Mouse (Mus musculus) embryonic fibroblast, embryonic 13.5 days (primary cell): Measurements from ENCODE around the gene Zbtb38. TPM values are rescaled to one million over a fixed set of nuclear protein-coding genes. Genes with fewer than 3 reads are reported as not detected.

Experiments used
- H3K27ac ChIP-seq: 2 replicates; pipeline ENCODE4 v1.5.1; 2012; ENCODE audit warnings: low read length, control low read depth, inconsistent platforms; ENCODE audit not compliant: insufficient read depth
- H3K4me1 ChIP-seq: 2 replicates; pipeline ENCODE4 v1.6.1; 2011; ENCODE audit warnings: low read length; ENCODE audit not compliant: control insufficient read depth, insufficient read depth
- H3K4me3 ChIP-seq: 2 replicates; pipeline ENCODE4 v1.5.1; 2011; ENCODE audit warnings: mild to moderate bottlenecking, control low read depth, low read length; ENCODE audit not compliant: insufficient read depth
- CTCF ChIP-seq: IDR thresholded peaks from 2 replicates; pipeline ENCODE4 v1.5.1; 2011; ENCODE audit warnings: mild to moderate bottlenecking, control low read depth, low read length, moderate library complexity, borderline replicate concordance; ENCODE audit not compliant: insufficient read depth
- POLR2A ChIP-seq: IDR thresholded peaks from 2 replicates; pipeline ENCODE4 v1.6.1; 2011; ENCODE audit warnings: low read depth, mild to moderate bottlenecking, control low read depth, low read length, moderate library complexity
- polyA plus RNA-seq: library from polyadenylated mRNA; stranded (reverse); fragments of >200 nt; gene quantifications from 2 replicates; pipeline ENCODE4 v1.2.4, GENCODE M21; 2011; ENCODE audit warnings: low read depth; ENCODE audit not compliant: missing spikeins, insufficient read length

Zbtb38 gene
- polyA plus RNA-seq, 1 experiment: 33.6 TPM

DNA sequence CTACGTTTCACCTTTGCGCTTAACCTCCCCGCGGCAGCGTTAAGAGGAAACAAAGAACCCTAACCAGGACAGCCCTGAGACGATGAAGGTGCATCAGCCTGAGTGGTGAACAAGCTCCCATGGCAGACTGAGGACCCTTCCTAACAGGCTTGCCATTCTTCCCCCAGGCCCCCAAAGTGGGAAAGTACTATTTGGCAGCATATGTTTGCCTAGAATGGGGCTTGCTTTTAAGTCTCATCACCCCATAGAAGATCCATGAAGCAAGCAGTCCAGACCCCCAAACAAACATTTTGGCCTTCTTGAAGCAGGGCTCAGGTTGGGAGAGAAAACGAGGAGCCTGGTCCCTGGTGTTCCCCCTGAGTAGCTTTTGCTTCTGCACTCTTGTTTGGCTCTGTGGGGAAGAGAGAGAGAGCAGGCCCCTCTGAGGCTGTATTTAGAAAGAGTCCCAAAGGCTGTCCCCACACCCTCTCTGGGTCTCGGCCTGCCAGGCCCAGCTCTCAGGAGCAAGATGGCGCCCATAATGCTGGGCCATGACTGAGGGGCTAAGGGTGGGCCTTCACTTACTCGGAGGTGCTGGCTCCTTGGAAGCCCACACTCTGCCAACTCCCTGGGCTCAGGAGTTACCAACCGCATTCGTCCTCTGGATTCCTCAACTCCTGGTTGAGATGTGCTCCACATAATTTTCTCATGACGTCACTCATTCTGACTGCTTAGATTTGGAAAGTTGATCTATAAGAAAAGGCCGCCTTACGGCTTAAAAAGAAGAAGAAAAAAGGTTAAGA lies 619 bp downstream of the Zbtb38 start:
- no peak for TF ChIP-seq CTCF
- no peak for TF ChIP-seq POLR2A
- Histone ChIP-seq H3K4me3 (peak overlapping the region; percentile 2; the same call in 1 of the 2 replicates), H3K4me1 (peaks cover 7% of the 10 kb centered on the region), H3K27ac (peak overlapping the region; percentile 62)

DNA sequence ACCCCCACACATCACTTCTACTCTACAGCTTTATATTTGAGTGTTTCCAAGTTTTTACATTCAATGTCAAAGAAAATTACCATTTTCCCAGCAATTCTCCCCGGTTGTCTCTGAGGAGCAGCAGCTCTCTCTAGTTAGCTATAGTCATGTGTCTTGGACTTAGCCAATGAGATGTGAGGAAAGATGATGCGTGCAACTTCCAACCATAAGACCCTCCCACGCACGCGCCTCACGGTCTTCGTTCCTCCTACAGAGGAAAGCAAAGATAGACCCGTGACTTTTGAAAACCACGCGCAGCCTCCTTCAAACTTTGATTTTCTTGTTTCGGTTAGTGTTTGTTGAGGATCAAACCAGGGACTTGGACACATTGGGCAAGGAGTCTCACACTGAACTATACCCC lies 2.0 kb downstream of the Zbtb38 start:
- Histone ChIP-seq H3K27ac (no peak overlapping the region), H3K4me1 (peaks cover 7% of the 10 kb centered on the region), H3K4me3 (no peak overlapping the region)
- TF ChIP-seq CTCF (no peak), POLR2A (no peak)

DNA sequence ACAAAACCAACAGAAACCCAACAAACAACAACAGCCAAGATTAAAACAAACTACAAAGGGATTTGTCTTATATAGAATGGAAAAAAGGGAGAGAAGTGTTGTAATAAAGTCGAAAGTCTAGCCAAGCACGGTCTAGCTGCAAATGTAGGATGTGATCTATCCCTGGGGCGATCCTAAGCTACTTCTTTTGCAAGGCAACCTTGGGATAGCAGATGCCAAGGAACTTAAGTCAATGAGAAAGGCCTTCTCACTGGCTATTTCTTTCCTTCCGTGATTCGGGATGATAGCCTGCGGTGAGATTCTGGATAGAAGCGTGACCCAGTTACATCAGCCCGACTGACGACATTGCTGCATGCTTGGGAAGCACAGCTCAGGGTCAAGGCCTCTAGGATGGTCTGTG lies 6.1 kb downstream of the Zbtb38 start:
- TF ChIP-seq CTCF (no peak), POLR2A (no peak)
- H3K4me1 ChIP-seq: no peaks in the 10 kb centered on the region; the same call in 1 of the 2 replicates
- H3K27ac ChIP-seq: no peak overlapping the region
- no peak overlapping the region for H3K4me3 ChIP-seq

DNA sequence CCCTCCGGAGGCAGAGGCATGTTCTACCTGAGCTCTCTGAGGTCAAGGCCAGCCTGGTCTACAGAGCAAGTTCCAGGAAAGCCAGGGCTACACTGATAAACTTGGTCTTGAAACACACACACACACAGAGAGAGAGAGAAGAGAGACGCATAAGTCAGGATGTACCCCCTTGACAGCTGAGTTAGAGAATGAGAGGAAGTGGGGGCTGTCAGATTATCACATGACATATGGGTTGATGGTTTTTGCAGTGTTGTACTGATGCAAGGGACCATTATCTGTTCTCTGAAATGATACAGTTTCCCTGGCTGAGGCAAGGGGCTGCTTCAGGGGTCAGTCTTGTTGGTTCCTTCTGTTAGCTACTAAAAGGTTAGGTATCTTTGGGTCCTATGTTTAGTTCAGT lies 7.7 kb downstream of the Zbtb38 start:
- Histone ChIP-seq H3K4me3 (no peak overlapping the region), H3K27ac (no peak overlapping the region), H3K4me1 (no peaks in the 10 kb centered on the region; the same call in 1 of the 2 replicates)
- TF ChIP-seq POLR2A (no peak), CTCF (no peak)

DNA sequence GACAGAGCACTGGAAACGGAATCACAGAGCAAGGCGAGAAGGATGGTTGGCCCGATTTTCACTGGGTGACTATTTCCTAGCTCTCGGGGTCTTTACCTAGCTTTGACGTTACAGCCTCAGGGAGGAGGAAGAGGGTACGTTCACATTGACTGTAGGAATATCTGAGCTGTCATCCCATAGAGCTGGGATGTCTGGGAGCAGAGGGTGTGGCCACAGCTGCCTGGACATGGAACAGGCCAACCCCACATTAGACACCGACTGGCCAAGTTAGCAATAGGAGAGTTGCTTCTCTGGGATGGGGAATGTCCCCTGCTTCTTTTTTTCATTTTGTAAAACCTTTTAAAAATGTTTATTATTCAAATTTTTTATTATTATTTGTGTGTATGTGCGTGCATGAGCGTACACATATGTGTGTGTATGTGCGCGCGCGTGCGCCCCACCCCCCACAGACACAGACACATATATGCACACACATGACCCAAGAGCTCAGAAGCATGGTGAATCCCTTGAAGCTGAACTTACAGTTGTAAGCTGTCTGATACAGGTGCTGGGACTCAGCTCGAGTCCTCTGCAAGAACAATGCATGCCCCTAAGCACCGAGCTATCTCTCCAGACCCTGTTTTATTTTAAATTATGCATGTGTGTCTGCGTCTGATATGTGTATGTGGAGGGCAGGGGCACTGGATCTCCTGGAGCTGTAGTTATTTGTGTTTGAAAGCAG lies 11.1 kb downstream of the Zbtb38 start:
- no peak for TF ChIP-seq CTCF
- no peak for TF ChIP-seq POLR2A
- no peaks in the 10 kb centered on the region for H3K4me1 ChIP-seq
- peak overlapping the region; percentile 87 for H3K27ac ChIP-seq

DNA sequence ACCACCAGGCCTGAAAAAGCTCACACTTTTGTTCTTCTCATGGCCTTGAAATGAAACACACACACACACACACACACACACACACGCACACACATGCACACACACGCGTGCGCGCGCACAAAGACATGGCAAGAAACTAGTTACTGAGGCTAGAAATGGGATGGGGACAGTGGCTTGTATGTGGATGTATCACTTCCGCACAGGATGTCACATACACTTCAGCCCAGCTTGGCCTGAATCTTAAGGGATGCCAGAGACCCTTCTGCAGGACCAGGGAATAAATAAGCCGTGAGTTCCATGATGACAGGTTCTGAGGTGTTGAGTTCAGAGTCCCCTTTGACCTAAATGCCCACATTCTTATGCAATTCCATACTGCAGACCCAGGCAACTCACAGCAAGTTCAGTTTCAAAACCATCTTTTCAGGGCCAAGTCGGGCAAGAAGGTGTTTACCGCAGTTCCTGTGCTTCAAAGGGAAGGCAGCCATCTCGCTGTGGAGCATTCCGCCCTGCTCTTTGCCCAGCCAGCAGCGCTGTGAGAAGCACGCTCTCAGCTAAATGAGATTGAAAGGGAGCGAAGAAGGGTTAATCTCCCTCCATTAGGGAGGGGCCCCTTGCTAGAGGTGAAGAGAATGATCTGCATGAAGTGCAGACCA lies 11.8 kb downstream of the Zbtb38 start:
- Histone ChIP-seq H3K27ac (peak overlapping the region; percentile 87), H3K4me3 (no peak overlapping the region), H3K4me1 (no peaks in the 10 kb centered on the region)
- TF ChIP-seq POLR2A: no peak
- no peak for TF ChIP-seq CTCF

More for the DNA sequence above, 11.1 kb downstream of the Zbtb38 start:
- no peak overlapping the region for H3K4me3 ChIP-seq

DNA sequence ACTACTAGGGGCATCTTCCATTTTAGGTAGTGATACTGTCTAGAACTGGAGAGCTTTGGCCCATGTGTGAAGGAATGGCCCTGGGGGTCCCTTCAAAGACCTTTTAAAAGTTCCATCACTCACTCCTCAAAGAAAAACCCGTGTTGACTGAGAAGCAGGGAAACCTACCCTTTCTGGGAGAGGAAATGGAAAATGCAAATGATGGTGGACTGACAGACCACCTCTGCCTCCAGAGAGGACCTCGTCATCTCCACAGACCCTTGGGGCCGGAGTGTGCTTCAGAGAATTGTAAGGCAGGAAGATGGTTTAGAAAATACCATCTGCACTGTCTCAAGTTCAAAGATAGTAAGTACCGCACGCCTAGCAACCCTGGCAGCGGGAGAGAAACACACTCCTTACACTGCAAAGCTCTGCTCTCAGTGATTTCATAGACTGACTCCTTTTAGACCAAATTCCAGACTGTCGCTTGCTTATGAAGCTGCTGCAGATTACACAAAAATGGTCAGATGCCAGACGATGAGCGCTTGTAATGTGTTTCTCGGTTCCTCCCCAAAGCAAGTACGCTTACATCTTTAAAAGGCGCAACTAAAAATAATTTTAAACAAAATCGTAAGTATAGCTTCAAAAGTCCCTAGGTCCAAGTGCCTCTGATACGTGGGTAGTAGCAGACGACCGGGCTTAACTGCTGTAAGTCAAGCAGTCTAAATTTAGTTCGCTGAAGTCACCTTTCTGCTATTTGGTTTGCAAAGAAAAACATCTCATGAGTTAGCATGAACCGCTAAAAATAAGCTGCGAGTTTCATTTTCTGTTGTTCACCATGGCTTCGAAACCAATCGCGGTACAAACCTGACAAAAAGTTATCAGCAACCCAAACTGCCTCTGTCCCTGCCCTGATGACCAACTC lies 12.6 kb downstream of the Zbtb38 start:
- H3K27ac ChIP-seq: peak overlapping the region; percentile 87

DNA sequence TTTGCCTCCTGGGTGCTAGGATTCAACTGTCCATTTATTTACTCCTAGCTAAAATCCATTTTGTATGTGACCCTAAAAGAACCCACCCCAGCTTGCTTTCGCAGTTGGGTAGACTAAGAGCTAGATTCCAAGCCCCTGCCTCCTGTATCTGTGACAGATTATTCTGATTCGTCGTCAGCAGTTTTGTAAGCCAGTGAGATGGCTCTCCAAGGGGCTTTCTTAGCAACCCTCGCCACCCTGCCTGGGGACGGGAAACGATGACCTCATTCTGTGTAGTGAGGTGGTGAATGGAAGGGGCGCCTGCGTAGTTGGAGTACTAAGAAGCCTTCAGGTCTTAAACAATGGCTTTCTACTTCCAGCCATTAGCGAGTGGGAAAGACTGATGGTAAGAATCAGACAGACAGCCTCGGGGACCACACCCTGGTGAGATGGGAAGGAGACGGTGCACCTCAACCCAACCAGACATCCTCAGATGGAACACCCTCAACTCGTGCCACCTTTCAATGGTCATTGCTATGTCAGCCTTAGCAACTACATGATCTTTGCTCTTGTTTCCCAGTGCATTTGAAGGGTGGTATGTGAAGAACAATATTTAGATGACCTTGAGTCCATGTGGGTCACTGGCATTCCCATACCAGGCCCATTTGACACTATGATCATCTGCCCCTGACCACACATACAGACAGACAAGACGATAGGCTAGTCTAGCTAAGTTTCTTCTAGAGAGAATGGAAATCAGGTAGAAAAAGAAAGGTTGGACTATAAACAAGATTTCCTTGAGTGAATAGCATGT lies 13.9 kb downstream of the Zbtb38 start:
- H3K4me1 ChIP-seq: peaks cover 2% of the 10 kb centered on the region; the same call in 1 of the 2 replicates
- H3K27ac ChIP-seq: no peak overlapping the region
- TF ChIP-seq CTCF (no peak), POLR2A (no peak)
- no peak overlapping the region for H3K4me3 ChIP-seq

More for the DNA sequence above, 12.6 kb downstream of the Zbtb38 start:
- no peak overlapping the region for H3K4me3 ChIP-seq
- peaks cover 2% of the 10 kb centered on the region; the same call in 1 of the 2 replicates for H3K4me1 ChIP-seq
- no peak for TF ChIP-seq CTCF
- no peak for TF ChIP-seq POLR2A
